Mouse (Mus musculus) MEL-GATA-1-ER (cell line): ENCODE measurements around the gene Atp2a1.
A peak's percentile ranks its signal among the peaks of the same experiment; 100 is the strongest.
"Not testable (repeated sequence)": the region's sequence is repeated elsewhere in the genome, so short reads cannot be mapped to it uniquely, and the experiment has no call there.

ENCODE experiments used
- DNase-seq: peaks from one replicate; pipeline ENCODE4 v3.0.0-alpha.2; 2012; ENCODE audit warnings: low read depth; ENCODE audit errors: extremely low read depth

Gene Atp2a1

DNA sequence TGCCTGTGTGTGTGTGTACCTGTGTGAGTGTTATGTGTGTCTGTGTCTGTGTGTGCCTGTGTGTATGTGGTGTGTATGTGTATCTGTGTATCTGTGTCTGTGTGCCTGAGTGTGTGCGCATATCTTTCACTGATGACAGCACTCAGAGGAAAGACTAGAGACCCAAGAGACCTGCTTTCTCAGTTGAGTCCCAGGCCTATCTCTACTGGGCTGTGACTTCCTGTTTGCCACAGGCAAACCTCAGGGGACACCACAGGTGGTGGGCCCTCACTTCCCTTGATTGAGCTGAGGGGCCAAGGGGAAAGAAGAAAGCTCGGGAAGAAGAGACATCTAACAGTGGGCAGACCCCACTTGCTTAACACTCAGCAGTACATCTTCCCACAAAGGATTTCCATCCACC lies 46.3 kb downstream of the Atp2a1 start:
- DNase-seq, result peak; percentile 50

DNA sequence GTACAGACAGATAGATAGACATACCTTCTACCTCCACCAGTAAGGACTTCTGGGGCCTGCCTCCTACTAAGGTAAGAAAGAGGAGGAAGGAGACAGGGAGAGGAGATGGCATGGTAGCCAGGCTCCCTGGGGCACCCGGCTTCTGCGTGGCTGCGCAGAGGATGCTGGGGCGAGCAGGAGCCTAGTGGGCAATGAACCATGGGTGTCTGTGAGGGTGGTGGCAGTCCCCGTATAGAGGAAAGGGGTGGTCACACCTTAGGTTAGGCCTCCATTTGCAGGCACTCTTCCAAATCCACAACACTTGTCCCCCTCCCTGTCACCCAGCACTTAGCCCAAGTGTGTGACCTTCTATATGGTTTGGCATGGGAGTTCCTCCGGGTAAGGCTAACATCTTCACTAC lies 48.2 kb downstream of the Atp2a1 start, which contains the start of gene Cd19:
Gene Cd19, minus strand, starts transcription at position 165 of the 400 bp plus-strand sequence.
- DNase-seq, result no peak

DNA sequence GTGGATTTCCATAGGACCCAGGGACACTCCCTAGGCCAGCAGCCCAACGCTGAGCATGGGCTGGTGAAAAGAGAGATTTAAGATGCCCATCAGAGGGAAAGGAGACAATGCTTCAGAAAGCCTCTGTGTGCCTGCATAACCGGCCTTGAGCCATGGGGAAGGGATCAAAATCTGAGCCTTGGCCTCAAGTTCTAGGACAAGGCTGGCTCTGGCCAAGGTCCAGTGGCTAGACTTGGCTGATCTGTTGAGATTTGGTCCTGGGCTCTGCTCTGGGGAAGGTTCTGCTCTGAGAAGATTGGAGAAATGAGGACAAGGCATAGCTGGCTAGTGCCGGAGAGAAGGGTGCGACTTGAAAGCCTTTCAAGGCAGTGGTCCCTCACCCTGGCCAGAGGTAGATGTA lies 51.8 kb downstream of the Atp2a1 start:
- DNase-seq, result no peak

DNA sequence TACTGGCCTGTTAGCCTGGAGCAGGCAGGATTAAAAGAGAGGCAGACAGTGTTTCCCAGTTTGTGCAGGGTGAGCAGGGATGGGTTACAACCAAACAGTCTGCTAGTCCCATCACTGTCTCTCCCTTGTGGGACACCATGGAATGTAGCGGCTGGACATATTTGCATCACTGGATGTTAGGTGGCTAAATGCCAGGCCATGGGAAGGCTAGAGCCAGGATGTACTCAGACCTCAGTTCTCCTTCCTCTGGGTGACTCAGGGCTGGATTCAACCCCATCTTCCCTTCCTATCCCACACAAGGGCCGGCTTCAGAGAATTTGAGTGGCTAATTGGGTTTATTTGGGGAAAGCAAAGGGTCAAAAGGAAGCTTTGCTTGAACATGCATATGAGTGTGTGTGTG lies 54.2 kb downstream of the Atp2a1 start:
- DNase-seq, result no peak

DNA sequence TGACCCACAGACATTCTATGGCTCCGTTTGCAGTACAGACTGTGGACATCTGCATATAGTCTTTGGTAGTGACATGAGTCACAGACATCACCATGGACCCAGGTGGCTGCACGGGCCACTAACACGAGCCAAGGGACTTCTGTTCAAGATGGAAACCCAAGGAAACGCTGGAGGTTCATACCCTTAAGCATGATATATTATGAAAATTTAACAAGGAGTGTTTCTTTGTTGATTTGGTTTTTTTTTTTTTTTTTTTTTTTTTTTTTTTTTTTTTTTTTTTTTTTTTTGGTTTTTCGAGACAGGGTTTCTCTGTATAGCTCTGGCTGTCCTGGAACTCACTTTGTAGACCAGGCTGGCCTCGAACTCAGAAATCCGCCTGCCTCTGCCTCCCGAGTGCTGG lies 60.4 kb downstream of the Atp2a1 start:
- not testable (repeated sequence) for DNase-seq

DNA sequence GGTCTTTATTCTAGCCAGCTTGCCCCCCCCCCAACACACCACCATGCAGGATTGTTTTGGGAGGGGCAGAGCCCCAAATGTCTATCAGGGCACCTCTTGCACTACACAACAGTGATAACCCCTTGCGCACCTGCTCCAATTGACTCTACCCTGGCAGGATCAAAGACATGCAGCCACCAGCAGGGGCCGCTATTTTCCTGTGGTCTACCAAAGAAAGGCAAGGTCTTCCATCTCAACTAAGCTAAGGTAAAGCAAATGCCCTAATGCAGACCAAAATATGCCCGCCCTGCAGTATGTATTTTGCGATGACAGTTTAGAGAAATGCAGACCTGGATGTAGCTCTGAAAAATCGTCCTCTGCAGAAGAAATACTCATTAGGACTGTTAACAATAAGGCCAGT lies 63.4 kb downstream of the Atp2a1 start:
- DNase-seq, result peak; percentile 64

DNA sequence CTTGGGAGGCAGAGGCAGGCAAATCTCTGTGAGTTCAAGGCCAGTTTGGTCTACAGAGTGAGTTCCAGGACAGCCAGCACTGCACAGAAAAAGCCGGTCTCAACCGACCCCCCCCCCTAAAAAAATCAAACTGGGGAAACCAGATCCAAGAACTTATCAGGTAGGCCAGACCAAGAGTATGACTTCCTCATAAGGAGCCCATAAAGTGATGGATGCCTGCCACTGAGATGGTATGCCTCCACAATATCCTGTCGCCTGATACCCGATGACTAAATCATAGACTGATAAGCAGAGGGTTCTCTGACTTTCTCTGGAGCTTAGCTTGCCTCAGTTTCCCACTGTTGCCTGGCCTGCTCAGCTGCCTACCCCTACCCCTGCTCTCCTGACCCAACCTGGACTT lies 65.1 kb downstream of the Atp2a1 start:
- no peak for DNase-seq

DNA sequence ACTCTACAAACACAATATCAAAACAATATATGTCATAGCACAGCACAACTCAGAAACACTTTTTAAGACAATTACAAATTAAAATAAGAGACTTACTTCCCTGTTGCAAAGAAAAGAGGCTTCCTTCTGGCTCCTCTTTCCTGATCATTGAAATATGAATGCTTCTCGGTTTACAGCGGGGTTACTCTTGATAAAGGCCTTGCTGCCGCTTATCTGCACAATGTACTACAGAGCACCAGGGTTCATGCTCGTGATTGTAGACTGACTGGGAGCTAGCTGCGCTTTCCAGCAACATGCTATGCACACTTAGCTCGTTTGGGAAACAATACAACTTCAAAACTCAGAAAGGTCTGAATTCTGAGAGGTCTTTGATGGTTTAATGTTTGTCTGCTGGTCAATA lies 65.7 kb downstream of the Atp2a1 start:
- no peak for DNase-seq

DNA sequence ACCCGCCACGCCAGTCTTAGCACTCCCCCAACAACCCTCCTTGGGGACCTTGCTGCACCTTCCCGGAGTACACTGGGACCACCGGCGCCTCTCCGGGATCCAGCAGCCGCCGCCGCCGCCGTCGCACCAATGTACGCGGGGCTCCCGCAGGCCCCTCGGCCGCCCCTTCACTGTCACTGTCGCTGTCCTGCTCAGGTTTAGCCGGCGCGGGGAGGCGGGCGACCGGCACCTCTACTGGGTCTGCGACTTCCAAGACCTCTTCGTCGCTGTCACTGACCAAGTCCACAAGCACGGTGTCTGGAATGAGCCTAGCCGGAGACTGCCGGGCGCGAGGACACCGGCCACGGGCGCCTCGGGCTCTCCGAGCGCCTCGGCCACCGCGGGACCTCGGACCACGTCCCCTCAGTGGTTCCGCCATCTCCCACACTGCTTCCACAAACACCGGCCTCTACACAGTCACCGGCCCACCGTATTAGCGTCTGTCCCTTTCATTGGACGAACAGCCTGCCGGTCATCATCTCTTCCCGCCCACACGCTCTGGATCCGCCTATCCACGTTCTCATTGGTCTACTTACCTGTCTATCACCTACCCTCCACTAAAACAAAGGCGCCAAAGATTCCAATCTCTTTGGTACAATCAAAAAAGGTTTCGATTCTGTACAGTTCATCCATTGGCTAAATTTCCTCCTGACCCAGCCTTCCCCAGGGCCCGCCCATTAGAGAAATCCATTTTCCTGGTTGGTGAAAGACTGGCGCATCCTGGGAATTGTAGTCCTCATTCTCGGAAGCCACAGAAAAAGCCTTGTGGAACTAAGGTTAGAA lies 66.4 kb downstream of the Atp2a1 start, which contains the start of gene Nfatc2ip:
Gene Nfatc2ip, minus strand, starts transcription at position 440 of the 822 bp plus-strand sequence.
- DNase-seq, result peak; percentile 99
